Mouse (Mus musculus) limb, embryonic 13.5 days (tissue): Measurements from ENCODE around the gene Ech1. TPM values are rescaled to one million over a fixed set of nuclear protein-coding genes. Genes with fewer than 3 reads are reported as not detected.

ENCODE experiments used
- ATAC-seq: fragments of 200-750 bp; cut with Nextera tagmentation; 2 replicates; pipeline ENCODE4 v1.8.0; 2017; ENCODE audit warnings: low read depth, moderate number of reproducible peaks, moderate TSS enrichment; ENCODE audit not compliant: low FRiP score
- H3K27ac ChIP-seq: fragments of 300-500 bp; sonication (generic); 2 replicates; pipeline ENCODE4 v1.5.1; 2015; ENCODE audit warnings: inconsistent platforms, mild to moderate bottlenecking, moderate library complexity
- H3K27me3 ChIP-seq: fragments of 300-500 bp; sonication (generic); 2 replicates; pipeline ENCODE4 v1.6.1; 2015; ENCODE audit warnings: mild to moderate bottlenecking, inconsistent platforms
- H3K36me3 ChIP-seq: fragments of 300-500 bp; sonication (generic); 2 replicates; pipeline ENCODE4 v1.6.1; 2015; ENCODE audit warnings: inconsistent platforms, mild to moderate bottlenecking, moderate library complexity
- H3K4me1 ChIP-seq: fragments of 300-500 bp; sonication (generic); 2 replicates; pipeline ENCODE4 v1.6.1; 2015; ENCODE audit warnings: inconsistent platforms
- H3K4me2 ChIP-seq: fragments of 300-500 bp; sonication (generic); replicated peaks from 2 replicates; pipeline ENCODE4 v1.6.1; 2015; ENCODE audit warnings: inconsistent platforms, mild to moderate bottlenecking, moderate library complexity
- H3K4me3 ChIP-seq: fragments of 300-500 bp; sonication (generic); 2 replicates; pipeline ENCODE4 v1.5.1; 2015; ENCODE audit warnings: moderate library complexity, mild to moderate bottlenecking, inconsistent platforms
- H3K9ac ChIP-seq: fragments of 300-500 bp; sonication (generic); 2 replicates; pipeline ENCODE4 v1.6.1; 2015; ENCODE audit warnings: mild to moderate bottlenecking, inconsistent platforms
- H3K9me3 ChIP-seq: fragments of 300-500 bp; sonication (generic); 2 replicates; pipeline ENCODE4 v1.6.1; 2016; ENCODE audit warnings: inconsistent platforms
- WGBS: fragments of 180-500 bp; shearing (Covaris S2); methylation state at CpG from one replicate; pipeline ENCODE4 v1.1.7; 2015; 5-methylcytosine and 5-hydroxymethylcytosine counted together
- polyA plus RNA-seq: library from polyadenylated mRNA; unstranded; fragments of >200 nt; fragmentation: Nextera tagmentation; extraction: Ambion mirVana; gene quantifications from 2 replicates; pipeline ENCODE4 v1.2.1, GENCODE M21; 2015

Ech1 gene
- polyA plus RNA-seq, 1 experiment from 2014 or later = 155 TPM

DNA sequence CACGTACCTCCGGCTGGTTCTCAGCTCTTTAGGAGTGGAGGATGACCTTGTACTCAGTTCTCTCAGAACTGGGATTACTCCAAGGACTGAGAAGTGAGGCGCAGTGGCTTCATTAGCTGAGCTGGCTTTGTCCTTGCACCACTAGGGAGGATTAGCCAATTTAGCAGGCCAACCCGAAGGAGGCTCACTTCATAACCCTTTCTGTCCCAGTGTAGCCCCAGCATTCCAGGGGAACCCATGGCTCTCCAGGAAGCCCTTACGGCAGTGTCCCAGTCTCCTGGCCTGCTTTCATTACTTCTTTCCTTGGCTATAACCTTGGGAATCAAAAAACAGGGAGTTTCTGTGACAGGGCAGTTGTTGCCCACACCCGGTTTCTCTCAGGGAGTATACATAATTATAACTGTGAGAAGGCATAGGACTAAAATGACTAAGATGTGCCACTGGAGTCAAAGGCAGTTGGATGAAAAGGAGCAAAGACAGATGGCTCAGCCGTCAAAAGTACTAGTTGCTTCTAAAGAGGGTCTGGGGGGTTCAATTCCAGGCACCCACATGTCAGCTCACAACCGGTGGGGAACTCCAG is 17.3 kb upstream of the Ech1 start:
- Histone ChIP-seq H3K27ac (peak overlapping the region; percentile 100), H3K4me3 (peak overlapping the region; percentile 73), H3K4me1 (peaks cover 34% of the 10 kb centered on the region), H3K27me3 (no peaks in the 10 kb centered on the region), H3K9me3 (no peaks in the 10 kb centered on the region), H3K36me3 (peaks cover 9% of the 10 kb centered on the region), H3K4me2 (peak overlapping the region; percentile 96), H3K9ac (peak overlapping the region; percentile 92)
- 32% methylated on average over 7 of the region's 8 CpGs for WGBS
- ATAC-seq = no peak

DNA sequence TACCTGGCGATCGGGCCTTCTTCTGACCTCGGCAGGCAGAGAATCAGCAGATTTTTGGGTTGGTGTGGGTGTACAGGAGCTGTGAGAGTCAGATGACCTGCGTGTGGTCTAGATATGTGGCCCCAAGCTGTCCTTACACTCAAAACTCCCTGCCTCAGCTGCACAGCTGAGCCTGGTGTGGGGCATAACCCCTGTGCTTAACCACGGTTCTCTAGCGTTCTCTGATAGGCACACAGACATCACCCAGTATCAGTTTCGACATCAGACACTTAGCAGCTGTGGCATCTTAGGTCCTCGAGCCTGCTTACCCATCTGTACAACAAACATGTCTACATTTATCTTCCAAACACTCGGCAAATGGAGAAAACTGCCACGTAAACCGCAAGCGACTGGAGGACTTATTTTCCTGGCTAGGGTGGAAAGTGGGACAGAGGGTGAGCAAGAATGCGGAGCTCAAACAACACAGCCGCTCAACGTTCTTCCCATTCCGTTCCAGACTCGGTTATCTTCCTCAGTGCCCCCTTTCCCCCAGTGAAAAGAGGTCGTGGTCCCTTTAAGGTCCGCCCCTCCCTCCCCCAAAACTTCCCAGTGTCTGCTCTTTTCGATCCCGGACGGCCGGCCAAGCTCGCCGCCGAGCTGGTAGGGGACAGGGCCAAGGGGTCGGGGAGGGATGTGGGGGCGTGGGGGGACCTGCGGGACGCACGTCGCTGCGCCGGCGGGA is 16.6 kb upstream of the Ech1 start, which contains the start of gene Hnrnpl:
Hnrnpl (plus strand) TSS at position 321 of the 721 bp plus-strand sequence.
- Histone ChIP-seq H3K9ac (peak within 1 kb of the TSS; percentile 92), H3K36me3 (peaks cover 15% of the 10 kb centered on the region), H3K4me3 (peak within 1 kb of the TSS; percentile 73), H3K4me1 (peaks cover 34% of the 10 kb centered on the region), H3K27me3 (no peaks in the 10 kb centered on the region), H3K9me3 (no peaks in the 10 kb centered on the region), H3K4me2 (peak within 1 kb of the TSS; percentile 96), H3K27ac (peak within 1 kb of the TSS; percentile 100)
- ATAC-seq = peak; percentile 20
- 2% methylated on average over 35 of the region's 35 CpGs for WGBS

DNA sequence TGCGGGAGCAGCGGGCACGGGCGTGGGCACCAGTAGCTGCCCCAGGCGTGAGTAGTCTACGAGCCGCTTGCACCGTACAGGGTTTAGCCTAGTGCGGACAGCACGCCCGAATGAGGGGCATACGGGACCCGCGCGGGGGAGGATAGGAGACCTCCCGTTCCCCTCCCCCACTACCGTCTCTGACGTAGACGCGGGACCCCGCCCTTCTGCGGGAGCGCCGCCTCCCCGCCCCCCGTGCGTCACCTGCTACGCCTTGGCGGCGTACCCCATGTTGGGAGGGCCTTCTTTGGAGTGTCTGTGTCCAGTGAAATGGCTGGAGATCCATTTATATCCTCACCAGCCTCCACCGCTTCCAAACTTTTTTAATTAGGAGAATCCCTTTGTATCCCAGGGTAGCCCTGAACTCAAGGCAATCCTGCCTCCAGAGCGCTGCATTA is 16.0 kb upstream of the Ech1 start:
- 0% methylated on average over 30 of the region's 32 CpGs for WGBS
- Histone ChIP-seq H3K27me3 (no peaks in the 10 kb centered on the region), H3K36me3 (peaks cover 21% of the 10 kb centered on the region), H3K9me3 (no peaks in the 10 kb centered on the region), H3K9ac (peak overlapping the region; percentile 92), H3K4me1 (peaks cover 34% of the 10 kb centered on the region), H3K27ac (peak overlapping the region; percentile 100), H3K4me2 (peak overlapping the region; percentile 96), H3K4me3 (peak overlapping the region; percentile 73)
- peak; percentile 71 for ATAC-seq

DNA sequence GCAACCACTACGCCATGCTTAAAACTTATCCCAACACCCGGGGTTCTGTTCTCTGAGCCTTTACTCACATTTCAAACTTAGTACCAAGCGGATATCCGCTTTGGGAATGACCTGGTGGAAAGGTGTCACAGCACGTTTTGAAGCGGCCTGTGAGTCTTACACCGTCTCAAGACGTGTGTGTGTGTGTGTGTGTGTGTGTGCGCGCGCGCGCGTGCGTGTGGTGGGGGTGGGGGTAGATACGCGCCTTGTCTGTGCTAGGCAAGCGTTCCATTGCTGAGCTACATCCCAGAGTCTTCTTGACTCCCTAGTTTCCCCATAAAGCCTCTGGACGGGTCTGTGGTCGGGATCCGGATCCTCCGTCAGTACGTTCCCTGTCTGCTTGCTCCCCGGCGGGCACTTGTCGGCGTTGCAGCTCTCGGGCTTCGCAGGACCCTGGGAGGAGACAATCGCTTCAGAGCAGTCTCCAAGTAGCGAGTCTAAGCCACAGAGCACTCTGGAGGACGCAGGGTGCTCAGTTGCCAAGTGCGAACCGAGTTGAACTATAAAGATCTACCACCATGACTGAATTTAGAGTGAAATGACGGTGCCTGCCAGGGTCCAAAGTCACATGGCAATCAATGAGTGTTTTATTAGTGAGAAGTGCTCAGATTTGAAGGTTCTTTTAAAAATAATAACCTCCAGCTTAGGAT is 15.5 kb upstream of the Ech1 start:
- H3K9ac ChIP-seq = peak overlapping the region; percentile 92
- peak; percentile 21 for ATAC-seq
- H3K27ac ChIP-seq = peak overlapping the region; percentile 100
- peak overlapping the region; percentile 96 for H3K4me2 ChIP-seq
- peaks cover 37% of the 10 kb centered on the region for H3K4me1 ChIP-seq
- WGBS = 0% methylated on average over 35 of the region's 35 CpGs
- no peaks in the 10 kb centered on the region for H3K9me3 ChIP-seq
- peaks cover 27% of the 10 kb centered on the region for H3K36me3 ChIP-seq
- peak overlapping the region; percentile 73 for H3K4me3 ChIP-seq
- H3K27me3 ChIP-seq = no peaks in the 10 kb centered on the region

GRCm38 (mm10) chr7:28810107-28811066 is 14.6 kb upstream of the Ech1 start:
- H3K27ac ChIP-seq = peak overlapping the region; percentile 100
- H3K27me3 ChIP-seq = no peaks in the 10 kb centered on the region
- no peaks in the 10 kb centered on the region for H3K9me3 ChIP-seq
- peak overlapping the region; percentile 96 for H3K4me2 ChIP-seq
- peak overlapping the region; percentile 75 for H3K4me3 ChIP-seq
- H3K36me3 ChIP-seq = peaks cover 35% of the 10 kb centered on the region
- under 1% methylated on average over 68 of the region's 70 CpGs for WGBS
- peak; percentile 91 for ATAC-seq
- H3K4me1 ChIP-seq = peaks cover 45% of the 10 kb centered on the region
- peak overlapping the region; percentile 92 for H3K9ac ChIP-seq

- H3K4me1 ChIP-seq = peaks cover 53% of the 10 kb centered on the region
- WGBS = under 1% methylated on average over 40 of the region's 40 CpGs
- H3K27me3 ChIP-seq = no peaks in the 10 kb centered on the region
These were observed 13.8 kb upstream of the Ech1 start for GRCm38 (mm10) chr7:28811228-28811627.

DNA sequence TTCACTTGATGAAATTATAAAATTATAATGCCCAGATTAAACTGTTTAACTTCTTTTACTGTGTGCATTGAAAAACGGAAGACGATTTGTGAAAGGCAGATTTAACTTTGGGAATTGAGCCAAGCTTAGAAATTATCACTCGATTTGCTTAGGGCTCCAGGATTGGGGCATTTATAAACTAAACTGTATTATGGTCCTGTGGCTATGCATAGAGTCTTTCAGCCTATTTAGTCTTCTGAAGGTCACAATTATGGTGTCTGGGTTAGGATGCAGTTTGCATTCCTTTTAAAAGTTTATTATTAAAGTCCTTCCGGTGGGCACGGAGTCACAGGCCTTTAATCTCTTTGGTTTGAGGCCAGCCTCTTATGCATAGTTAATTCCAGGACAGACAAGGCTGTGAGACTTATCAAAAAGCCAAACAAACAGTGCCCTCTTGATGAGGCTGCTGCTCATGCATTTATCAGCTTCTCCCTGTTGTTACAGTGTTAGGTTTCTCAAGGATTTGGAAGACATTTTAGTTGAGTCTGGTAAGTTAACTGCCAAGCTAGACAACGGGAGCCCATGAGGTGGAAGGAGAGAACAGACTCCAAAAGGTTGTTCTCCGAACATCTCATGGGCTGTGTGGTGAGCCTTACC is 13.3 kb upstream of the Ech1 start:
- H3K27ac ChIP-seq = peak overlapping the region; percentile 97; the same call in 1 of the 2 replicates
- peak overlapping the region; percentile 90 for H3K4me2 ChIP-seq
- no peaks in the 10 kb centered on the region for H3K27me3 ChIP-seq
- ATAC-seq = no peak
- no peaks in the 10 kb centered on the region for H3K9me3 ChIP-seq
- H3K9ac ChIP-seq = peak overlapping the region; percentile 91
- peaks cover 58% of the 10 kb centered on the region for H3K4me1 ChIP-seq
- H3K4me3 ChIP-seq = peak overlapping the region; percentile 75
- peaks cover 49% of the 10 kb centered on the region for H3K36me3 ChIP-seq
- WGBS = 9% methylated on average over 7 of the region's 7 CpGs

More at GRCm38 (mm10) chr7:28811228-28811627, 13.8 kb upstream of the Ech1 start:
- H3K4me2 ChIP-seq = peak overlapping the region; percentile 90
- no peaks in the 10 kb centered on the region for H3K9me3 ChIP-seq
- H3K9ac ChIP-seq = peak overlapping the region; percentile 91
- H3K4me3 ChIP-seq = peak overlapping the region; percentile 75
- no peak for ATAC-seq
- H3K36me3 ChIP-seq = peaks cover 44% of the 10 kb centered on the region
- H3K27ac ChIP-seq = peak overlapping the region; percentile 97

GRCm38 (mm10) chr7:28812436-28812835 is 12.6 kb upstream of the Ech1 start:
- H3K9ac ChIP-seq = peak overlapping the region; percentile 91
- no peak overlapping the region for H3K27ac ChIP-seq
- H3K36me3 ChIP-seq = peaks cover 56% of the 10 kb centered on the region
- H3K27me3 ChIP-seq = no peaks in the 10 kb centered on the region
- H3K9me3 ChIP-seq = no peaks in the 10 kb centered on the region
- 77% methylated on average over 4 of the region's 4 CpGs for WGBS
- ATAC-seq = no peak
- H3K4me1 ChIP-seq = peaks cover 65% of the 10 kb centered on the region
- peak overlapping the region; percentile 75 for H3K4me3 ChIP-seq
- peak overlapping the region; percentile 90 for H3K4me2 ChIP-seq

- Histone ChIP-seq H3K36me3 (peaks cover 61% of the 10 kb centered on the region), H3K27ac (no peak overlapping the region), H3K27me3 (no peaks in the 10 kb centered on the region)
These were observed 12.1 kb upstream of the Ech1 start for GRCm38 (mm10) chr7:28812949-28813348.

GRCm38 (mm10) chr7:28814306-28815034 is 10.5 kb upstream of the Ech1 start:
- Histone ChIP-seq H3K4me1 (peaks cover 62% of the 10 kb centered on the region), H3K4me2 (no peak overlapping the region), H3K4me3 (no peak overlapping the region), H3K9me3 (no peaks in the 10 kb centered on the region), H3K36me3 (peaks cover 76% of the 10 kb centered on the region), H3K27ac (no peak overlapping the region), H3K9ac (0 out of 2 replicates have a peak overlapping the region, but pooled peaks have one; percentile 25), H3K27me3 (no peaks in the 10 kb centered on the region)
- ATAC-seq = no peak
- WGBS = 91% methylated on average over 5 of the region's 5 CpGs

More at GRCm38 (mm10) chr7:28812949-28813348, 12.1 kb upstream of the Ech1 start:
- WGBS = 87% methylated on average over 5 of the region's 5 CpGs
- peak overlapping the region; percentile 90 for H3K4me2 ChIP-seq
- peaks cover 65% of the 10 kb centered on the region for H3K4me1 ChIP-seq
- peak overlapping the region; percentile 75 for H3K4me3 ChIP-seq
- no peaks in the 10 kb centered on the region for H3K9me3 ChIP-seq
- no peak for ATAC-seq
- peak overlapping the region; percentile 91 for H3K9ac ChIP-seq
